22 mouse cellular contexts compared by ENCODE assay signal in the genomic region with DNA sequence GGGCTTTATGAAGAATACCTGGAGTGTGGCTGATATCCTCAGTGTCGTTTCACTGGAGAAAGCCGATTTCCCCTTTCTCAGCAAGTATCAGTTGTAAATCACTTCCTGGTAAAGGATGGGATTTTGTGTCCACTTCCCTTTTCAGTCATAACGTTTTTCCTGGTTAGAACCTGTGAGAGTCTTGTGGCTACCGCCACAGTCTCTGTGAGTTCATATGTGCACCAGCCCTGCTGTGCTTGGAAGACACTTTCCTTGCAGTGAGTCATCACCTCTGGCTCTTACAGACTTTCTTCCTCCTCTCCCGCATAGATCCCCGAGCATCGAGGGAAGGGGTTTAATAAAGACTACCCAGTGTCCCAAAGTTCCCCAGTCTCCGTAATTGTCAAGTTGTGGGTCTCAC.
"Had no signal": no experiment of that assay in that cellular context is flagged by ENCODE, and none has a peak within 500 bp of the region (broad histone marks: within the 10 kb centered on the region; RNA-seq: fewer than 3 reads in every experiment).

No protein-coding gene starts in this region.

- H3K9ac ChIP-seq: liver, embryonic 14.5 days; liver, postnatal 0 days; lung, embryonic 14.5 days; neural tube, embryonic 12.5 days; neural tube, embryonic 15.5 days; stomach, embryonic 15.5 days had no signal

- H3K27me3 ChIP-seq: neural tube, embryonic 12.5 days; neural tube, embryonic 15.5 days; stomach, embryonic 15.5 days had no signal

- H3K27ac ChIP-seq: kidney, postnatal 0 days; layer of hippocampus, adult 2 months; liver, embryonic 14.5 days; macrophage; neural tube, embryonic 12.5 days; neural tube, embryonic 15.5 days; stomach, embryonic 15.5 days had no signal

- H3K9me3 ChIP-seq: neural tube, embryonic 12.5 days; neural tube, embryonic 15.5 days; stomach, embryonic 15.5 days had no signal

- H3K4me2 ChIP-seq: liver, embryonic 11.5 days; lung, embryonic 14.5 days; midbrain, embryonic 11.5 days; neural tube, embryonic 12.5 days; neural tube, embryonic 15.5 days; stomach, embryonic 15.5 days had no signal

- ATAC-seq: liver, postnatal 0 days; lung, postnatal 0 days had no signal

- DNase-seq: kidney, adult 2 months; kidney, postnatal 25 days; layer of hippocampus, adult 9-11 months; layer of hippocampus, postnatal 36 days; liver, postnatal 0 days; lung, embryonic 14.5 days; midbrain, embryonic 14.5 days; right cerebral cortex, adult 18-20 months; right cerebral cortex, postnatal 25 days; spleen, adult 18-20 months; thymus, postnatal 36 days had no signal

- H3K36me3 ChIP-seq: neural tube, embryonic 12.5 days; neural tube, embryonic 15.5 days; stomach, embryonic 15.5 days had no signal

- H3K4me1 ChIP-seq: neural tube, embryonic 15.5 days; stomach, embryonic 15.5 days had no signal

- H3K4me3 ChIP-seq: layer of hippocampus, adult 2 months; left cerebral cortex, adult 2 months; neural tube, embryonic 12.5 days; neural tube, embryonic 15.5 days; stomach, embryonic 15.5 days had no signal
